Mouse (Mus musculus) small intestine, adult 2 months (tissue): ENCODE data around the gene Zfr2.

Source experiments
- CTCF ChIP-seq: fragments of 200-500 bp; IDR thresholded peaks from 2 replicates; pipeline ENCODE4 v1.5.1; 2012; ENCODE audit warnings: low read depth, mild to moderate bottlenecking, control low read depth, inconsistent platforms, low read length, moderate library complexity, mixed read lengths; ENCODE audit not compliant: insufficient replicate concordance, insufficient read length; ENCODE audit errors: extremely low read depth
- POLR2A ChIP-seq: fragments of 200-500 bp; IDR thresholded peaks from 2 replicates; pipeline ENCODE4 v1.6.1; 2012; ENCODE audit warnings: low read depth, mild to moderate bottlenecking, control low read depth, inconsistent platforms, low read length, moderate library complexity

GRCm38 (mm10) chr10:81192968-81193501 is 39.9 kb upstream of the Zfr2 start:
- TF ChIP-seq CTCF (no peak), POLR2A (no peak)
